Mouse (Mus musculus) adrenal gland, postnatal 25 days (tissue): ENCODE data around the gene Shroom3. TPM values are rescaled to one million over a fixed set of nuclear protein-coding genes. Genes with fewer than 3 reads are reported as not detected.

Source experiments
- DNase-seq: peaks from one replicate; pipeline ENCODE4 v3.0.0; 2021; ENCODE audit warnings: mixed read lengths
- total RNA-seq: library from RNA; stranded (reverse); gene quantifications from 2 replicates; pipeline ENCODE4 v1.2.3, GENCODE M21; 2021

The Shroom3 gene
- total RNA-seq, 1 experiment from 2014 or later = 12.8 TPM

DNA sequence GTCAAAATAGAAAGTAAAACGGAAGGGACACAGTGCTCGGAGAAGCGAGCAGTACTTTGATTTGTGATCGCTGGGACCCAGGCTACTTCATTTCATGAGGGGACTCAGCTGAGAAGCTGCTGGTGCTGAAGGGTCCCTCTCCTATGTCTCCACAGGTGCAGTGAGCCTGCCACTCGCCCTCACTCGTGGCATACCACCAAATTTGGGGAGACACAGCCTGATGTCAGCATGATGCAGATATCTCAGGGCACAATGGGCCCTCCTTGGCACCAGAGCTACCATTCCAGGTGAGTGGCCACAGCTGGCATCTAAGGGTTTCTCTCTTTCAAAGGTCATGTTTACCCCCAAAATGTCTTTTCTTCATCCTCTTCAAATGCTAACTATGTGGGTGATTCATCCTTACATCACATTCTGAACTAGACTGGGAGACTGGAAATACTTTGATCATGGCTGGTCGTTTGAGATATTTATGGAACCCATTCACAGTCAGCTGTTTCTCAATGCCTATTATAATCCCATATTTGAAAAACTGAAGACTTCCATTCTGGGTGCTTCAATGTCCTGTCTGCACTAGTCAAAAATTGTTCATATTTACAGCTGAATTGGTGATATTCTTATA is 250.5 kb downstream of the Shroom3 start:
- no peak for DNase-seq

DNA sequence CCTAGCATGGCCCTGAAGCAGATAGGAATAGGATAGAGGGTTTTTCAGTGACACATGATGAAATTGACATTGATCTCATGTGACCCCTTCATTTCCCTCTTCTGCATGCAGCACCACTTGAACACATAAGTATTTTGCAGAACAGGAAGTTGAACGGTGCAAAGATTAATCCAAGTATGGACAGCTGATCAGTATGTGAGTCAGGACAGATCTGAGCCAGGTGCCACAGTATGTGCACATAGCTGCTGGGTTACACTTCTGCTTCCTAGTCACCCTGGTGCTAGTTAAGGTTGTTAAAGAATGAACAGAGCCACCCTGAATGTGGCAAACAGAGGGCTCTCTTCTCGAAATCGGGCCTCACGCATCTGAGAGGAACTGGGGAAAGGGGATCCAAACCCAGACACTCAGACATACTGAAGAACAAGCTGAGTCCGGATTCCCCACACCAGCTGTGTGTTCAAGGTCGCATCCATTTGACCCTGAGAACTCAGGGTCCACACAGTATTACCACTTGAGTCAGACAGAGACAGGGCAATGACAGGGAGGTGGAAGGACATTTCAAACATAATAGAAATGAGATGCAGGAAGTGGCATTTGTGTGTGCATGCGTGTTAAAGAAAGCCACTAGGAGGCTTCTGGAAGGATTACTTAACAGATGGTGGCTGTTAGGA is 251.2 kb downstream of the Shroom3 start:
- DNase-seq = no peak

DNA sequence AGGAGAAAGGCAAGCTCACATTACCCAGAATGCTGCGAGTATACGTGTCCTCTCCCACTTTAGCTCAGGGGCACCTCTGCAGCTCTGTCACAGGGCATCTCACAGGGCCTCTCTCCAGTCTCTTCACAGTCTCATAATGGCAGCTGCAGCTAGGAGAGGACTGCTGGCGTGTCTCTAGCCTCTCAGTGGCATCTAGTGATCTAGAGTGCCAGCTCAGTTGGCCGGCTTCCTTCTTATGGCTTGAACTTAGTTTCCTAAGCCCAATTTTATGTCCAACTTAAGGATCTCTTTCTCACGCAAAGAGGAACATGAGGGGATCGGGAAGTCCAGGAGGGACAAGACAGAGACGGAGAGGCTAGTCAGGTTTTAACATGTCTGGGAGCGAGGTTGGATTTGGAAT is 252.6 kb downstream of the Shroom3 start:
- no peak for DNase-seq

DNA sequence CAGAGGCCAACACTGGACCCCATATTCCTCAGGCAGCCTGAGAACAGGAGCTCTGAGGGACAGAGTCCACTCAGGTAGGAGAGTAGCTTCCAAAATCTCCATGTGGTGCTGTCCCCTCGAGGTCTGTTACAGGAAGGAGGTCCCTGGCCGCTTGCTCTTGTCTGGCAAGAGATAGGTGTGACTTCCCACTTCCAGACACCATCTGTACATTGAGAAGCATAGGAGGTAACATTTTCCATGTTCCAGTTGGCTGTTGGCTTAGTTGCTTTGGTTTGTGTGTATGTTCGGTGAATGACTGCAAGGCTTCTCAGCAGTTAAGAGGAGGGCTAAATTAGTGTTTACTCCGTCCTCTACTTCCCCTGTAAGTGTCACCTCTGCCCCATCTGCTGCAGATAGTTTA is 254.5 kb downstream of the Shroom3 start:
- DNase-seq = no peak

DNA sequence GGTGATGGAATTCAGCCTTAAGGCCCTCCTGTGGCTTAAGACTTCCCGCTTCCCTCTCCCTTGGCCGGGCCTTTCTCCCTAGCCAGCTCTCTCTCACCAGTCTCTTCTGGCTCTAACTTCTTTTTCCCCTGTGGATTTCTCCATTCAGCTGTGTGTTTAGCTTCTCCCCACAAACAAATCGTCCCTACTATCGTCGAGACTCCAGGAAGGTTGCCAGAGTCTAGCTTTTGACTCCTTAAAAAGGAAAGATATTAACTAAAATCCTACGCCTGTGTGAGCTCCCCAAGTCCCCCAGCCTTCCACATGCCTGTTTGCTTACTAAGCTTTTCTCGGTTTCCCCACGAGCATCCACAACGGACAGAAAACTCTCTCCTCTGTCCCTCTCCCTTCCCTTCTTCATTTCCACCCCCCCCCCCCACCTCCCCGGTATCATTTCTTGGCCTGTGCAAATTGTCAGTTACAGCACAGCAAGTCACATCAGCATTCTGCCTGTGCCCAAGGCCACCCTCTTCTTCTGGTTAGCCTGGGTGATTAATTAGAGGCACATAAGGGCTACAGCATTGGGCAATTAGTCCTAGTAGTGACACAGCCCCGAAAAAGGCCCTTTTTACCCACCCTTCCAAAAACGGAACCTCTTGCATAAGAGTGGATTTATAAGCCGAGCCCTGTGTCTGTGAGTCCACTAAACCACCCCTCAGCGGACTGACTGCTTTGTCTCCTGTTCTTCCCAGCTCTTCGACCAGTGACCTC is 256.2 kb downstream of the Shroom3 start:
- no peak for DNase-seq

DNA sequence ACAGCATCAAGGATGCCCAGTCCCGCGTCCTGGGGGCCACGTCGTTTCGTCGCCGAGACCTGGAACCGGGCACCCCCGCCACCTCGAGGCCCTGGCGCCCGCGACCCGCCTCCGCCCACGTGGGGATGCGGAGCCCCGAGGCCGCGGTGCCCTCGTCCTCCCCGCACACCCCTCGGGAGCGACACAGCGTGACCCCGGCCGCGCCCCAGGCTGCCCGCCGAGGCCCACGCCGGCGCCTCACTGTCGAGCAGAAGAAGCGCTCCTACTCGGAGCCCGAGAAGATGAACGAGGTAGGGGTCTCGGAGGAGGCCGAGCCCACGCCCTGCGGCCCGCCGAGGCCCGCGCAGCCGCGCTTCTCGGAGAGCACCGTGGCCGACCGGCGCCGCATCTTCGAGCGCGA is 258.9 kb downstream of the Shroom3 start:
- DNase-seq = no peak

DNA sequence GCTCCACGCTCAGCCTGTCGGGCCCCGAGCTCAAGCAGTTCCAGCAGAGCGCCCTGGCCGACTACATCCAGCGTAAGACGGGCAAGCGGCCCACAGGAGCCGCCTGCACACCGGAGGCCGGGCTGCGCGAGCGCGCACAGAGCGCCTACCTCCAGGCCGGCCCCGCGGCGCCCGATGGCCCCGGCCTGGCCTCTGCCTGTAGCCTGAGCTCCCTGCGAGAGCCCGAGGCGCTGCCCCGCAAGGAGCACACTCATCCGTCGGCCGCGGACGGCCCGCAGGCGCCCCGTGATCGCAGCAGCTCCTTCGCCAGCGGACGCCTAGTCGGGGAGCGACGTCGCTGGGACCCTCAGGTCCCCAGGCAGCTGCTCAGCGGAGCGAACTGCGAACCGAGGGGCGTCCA is 259.3 kb downstream of the Shroom3 start:
- no peak for DNase-seq

DNA sequence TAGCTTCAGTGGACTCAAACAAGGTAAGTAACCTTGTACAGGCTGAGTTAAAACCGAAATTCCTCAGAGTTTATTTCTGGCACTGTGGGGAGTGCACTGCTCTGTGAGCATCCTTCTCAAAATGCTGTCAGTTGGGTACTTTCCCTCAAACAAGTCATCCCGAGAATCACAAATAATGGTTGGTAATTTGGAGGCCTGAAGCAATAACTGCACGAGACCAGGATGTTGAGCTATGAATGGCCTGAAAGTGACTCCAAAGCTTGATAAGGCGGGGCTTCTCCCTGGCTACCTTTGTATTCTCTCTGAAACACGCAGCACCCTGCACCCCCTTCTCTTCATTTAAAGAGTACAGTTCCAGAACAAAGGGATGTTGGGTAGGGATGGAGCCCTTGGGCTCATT is 261.6 kb downstream of the Shroom3 start:
- DNase-seq = no peak

DNA sequence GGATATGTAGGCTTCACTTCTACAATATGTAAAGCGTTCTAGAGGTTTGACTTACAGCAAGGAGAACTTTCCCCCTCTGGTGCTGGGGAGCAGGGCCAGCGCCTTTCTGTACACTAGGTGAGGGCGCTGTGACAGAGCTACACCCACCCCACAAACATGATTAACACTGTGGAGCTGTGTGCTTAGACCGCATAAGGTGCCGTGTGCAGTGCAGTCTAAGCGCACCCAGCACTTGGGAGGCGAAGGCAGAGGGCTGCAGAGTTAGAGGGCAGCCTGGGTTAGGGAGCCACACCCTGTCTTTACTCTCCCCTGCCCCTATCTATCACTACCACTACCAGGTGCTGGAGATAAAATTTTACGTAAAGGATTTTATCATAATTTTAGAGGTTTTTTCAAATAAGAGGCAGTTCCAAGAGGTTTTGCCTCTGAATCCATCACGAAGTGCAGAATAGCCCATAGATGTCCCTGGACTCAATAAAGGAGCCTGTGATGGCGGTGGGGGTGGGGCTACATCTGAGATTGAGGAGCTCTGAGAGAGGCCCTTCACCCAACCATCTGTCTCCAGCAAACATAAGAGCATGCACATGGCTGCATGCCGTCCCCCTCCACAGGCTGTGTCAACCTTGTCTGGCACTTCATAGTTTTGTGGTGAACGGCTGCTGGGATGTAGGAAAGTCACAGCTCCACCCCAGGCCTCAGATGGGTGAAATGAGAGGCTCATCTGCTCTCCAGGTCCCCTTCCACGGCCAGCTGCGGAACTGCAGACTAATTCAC is 265.9 kb downstream of the Shroom3 start:
- DNase-seq = no peak

DNA sequence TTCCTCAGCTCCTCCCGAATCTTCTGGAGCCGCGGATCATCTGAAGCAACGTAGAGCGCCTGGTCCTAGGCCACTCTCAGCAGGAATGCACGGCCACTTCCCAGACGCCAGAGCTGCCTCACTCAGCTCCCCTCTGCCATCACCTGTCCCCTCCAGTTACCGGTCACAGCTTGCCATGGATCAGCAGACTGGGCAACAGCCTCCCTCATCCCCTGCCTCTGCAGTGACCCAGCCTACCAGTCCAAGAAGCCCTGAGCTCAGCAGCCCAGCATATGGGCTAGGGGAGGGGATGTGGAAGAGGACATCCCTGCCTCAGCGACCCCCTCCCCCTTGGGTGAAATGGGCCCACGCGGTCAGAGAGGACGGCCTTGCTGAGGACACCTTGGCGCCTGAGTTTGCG is 267.3 kb downstream of the Shroom3 start:
- no peak for DNase-seq

DNA sequence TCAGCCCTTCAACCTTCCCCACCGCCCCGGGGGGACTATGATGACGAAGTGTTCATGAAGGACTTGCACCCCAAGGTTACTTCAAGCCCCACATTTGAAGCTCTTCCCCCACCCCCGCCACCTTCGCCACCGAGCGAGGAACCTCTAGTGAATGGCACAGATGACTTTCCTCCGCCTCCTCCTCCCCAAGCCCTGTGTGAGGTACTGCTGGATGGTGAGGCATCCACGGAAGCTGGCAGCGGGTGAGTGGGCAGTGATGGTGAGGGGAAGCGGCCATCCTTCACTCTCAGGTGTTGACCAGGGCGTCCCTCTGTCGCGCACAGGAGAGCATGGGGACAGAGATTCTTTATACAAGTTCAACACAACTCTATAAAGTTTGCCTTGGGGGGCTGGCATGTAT is 267.8 kb downstream of the Shroom3 start:
- no peak for DNase-seq

DNA sequence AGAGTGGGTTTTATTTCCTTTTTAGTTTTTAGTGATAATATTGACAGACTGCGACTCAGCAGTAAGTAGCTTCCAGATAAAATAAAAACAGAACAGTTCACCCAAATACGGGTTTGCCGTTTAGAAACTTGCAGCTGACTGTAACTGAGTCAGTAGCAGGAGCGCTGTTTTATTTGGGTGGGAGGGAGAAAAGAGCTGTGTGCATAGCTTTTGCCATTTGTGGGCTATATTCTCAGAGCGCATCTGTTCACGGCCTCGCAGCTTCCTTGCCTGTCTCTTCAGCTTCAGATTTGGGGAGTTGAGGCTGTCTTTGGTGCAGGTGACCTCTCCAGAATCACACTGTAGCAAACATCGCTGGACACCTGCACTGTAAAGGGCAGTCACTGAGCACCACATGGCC is 270.6 kb downstream of the Shroom3 start:
- no peak for DNase-seq

DNA sequence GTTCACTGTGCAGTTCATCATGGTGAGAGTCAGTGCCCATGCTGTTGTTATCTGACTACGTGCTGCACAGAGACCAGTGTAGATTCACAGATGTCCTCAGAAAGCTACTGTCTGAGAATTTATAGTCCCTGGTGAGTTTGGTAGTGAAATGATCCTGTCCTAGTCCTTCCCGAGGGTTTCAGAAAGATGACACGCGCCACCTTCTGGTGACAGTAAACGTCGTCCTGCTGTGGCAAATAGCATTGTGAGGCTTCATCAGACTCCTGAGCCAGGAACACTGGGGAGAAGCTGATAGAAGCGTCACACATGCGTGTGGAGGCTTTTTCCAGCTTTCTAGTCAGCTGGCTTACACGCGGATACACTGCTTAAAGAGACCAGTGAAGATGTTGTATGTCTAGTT is 271.1 kb downstream of the Shroom3 start:
- DNase-seq = peak; percentile 78

DNA sequence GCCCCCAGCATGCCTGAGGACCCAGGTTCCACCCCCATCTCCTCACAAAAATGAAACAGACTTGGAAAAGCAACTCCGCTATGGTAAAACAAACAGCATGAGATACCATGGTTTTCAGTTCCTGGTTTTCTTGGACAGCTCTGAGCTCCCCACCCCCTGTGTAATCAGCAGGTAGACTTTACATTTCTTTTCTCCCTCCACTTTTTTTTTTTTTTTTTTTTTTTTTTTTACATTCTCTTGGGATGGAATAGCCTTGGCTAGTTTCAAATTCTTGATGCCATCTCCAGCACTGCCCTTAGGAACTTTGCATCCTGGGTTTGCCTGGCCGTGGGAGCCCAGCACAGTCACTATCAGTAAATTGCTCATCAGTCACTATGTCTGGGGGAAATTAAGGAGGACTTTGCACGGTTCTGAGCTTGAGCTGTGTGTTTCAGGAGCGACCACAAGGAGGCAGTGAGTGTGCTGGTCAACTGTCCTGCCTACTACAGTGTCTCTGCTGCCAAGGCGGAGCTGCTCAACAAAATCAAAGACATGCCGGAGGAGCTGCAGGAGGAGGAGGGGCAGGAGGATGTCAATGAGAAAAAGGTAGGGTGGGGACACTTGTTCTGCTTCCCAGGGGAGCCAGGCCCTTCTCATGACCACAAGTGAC is 271.7 kb downstream of the Shroom3 start:
- no peak for DNase-seq

DNA sequence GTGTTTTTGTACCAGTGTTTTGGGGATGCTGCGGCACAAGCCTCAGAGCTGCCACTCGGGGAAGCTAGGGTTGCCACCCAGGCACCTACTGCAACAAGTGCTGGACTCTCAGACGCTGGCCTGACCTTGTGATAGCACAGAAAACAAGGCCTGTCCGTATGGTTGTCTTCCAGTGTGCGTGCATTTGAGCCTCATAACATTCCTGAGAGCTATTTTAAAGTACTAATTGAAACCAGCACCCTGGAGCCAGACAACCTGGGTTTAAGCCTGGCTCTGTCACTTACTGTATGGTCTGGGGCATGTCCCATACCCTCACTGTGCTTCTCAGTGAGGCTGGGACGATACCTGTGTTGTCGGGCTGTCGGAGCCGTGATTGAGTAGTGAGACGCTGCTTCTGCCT is 276.1 kb downstream of the Shroom3 start:
- DNase-seq = no peak

DNA sequence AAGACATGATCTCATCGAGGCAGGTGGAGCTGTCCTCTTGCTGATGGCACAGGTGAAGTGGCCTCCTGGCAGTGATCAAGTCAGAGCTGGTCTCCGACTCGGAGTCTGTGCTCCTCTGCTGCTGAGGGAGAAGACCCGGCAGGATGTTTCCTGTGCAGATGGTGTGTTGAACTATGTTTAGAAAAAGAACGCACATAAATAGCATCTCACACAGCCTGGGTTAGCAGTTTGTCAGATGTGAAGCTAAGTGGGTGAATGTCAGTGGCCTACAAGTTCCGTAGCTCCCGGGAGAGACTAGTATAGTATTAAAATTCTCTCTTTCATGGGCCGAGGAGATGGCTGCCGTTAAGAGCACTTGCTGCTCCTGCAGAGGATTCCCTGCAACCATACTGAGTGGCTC is 276.5 kb downstream of the Shroom3 start:
- DNase-seq = no peak

DNA sequence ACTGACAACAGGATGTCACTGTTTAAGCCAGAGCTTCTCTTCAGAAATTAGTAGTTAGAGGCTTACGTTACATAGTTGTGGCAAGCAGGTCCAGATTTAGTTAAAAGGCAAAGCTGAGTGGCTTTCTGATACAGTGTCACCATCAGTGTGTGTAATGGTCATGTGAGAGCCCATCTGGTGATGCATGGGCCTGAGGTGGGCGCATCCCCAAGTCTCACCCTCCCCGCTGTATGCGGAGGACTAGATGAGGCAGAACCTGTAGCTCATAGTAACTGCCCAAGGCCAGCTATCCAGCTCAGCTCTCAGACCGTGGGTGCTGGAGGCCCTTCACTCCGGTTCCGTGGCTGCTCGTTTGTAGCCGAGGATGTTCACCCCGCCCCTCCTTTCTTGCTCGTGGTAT is 278.1 kb downstream of the Shroom3 start:
- DNase-seq = no peak

DNA sequence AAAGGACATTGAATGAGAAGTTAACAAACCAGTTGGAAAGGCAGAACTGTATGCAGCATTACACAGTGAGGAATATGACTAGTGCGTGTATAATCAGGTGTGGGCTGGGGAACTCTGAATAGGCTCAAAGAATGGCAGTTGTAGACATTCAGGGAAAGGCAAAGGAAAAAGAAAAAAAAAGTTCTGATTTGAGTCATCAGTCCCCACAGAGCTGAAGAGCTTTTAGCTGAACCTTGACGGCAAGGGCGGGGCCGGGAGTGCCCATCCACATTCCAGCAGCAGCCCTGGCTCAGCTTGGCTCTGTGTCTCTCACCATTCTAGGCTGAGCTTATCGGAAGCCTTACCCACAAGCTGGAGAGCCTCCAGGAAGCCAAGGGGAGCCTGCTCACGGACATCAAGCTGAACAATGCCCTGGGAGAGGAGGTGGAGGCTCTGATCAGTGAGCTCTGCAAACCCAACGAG is 278.6 kb downstream of the Shroom3 start:
- DNase-seq = peak; percentile 62

DNA sequence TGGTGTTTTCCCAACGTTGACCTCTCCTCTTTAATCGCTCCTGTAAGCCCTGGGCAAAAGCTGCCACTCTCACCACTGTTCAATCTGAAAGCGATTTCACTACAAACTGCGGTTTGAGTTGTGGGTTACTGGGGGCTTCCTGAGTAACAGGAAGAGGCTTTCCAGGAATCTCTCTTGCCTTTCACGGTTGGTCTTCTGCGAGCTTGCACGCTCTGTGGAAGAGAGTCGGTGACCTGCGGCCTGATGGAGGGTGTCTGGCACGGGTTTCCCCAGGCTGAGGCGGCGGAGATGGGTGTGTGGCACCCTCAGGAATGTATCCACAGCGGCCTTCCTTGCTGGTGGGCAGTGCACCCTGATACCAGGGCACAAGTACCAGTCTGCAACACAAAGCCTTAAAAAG is 281.5 kb downstream of the Shroom3 start:
- DNase-seq = no peak

DNA sequence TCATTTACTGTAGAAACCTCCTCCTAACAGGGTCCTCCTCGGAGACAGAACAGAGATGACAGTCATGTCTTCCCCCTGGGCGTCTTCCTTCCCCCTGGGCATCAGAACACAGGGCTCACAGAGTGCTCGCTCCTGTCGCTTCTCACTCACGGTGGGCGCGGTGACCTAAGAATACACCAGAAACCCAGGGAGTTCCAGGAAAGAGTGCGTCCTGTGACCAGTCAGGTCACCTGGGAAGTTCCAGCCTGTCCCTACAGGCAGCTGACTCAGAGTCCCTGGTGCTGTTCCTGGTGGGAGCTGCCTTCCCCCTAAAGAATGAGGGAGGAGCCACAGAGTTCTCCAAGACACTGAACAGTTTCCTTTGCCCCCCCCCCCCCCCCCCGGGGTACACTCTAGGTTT is 283.9 kb downstream of the Shroom3 start:
- DNase-seq = no peak

DNA sequence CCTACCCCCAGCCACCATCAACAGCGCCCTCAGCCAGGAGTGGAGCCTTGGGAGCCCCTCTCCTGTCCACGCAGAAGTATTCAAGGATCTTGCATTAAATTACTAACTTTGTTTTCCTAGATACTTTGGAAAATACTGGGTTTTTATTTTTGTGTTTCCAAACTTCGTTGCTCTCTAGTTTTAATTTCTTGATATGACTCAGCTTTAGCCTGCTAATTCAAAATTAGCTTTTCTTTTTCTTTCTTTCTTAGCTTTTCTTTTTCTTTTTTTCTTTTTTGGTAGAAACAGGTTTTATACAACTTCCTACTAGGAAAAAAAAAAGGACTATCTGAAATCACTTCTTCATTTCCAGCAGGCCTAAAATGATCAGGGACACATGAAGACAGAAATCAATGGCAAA is 284.7 kb downstream of the Shroom3 start:
- no peak for DNase-seq

DNA sequence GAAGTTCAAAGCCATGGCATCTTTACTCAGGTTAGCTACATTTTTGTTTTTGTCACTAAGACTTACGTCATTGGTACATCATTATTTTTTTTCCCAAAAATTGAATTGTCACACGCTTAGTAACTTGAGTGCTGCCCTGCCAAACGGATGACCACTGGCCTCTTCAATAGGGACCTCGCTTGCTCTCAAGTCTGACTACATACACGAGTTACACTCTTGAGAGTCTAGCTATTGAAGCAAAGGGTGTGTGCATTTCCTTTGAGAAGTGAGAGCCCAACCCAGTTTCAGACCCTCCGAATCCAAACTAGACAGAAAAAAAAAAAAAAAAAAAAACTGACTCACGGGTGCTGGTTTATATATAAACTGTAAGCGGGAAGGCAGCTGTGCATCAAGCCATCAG is 286.2 kb downstream of the Shroom3 start:
- DNase-seq = no peak
